Mouse (Mus musculus) forelimb bud, embryonic 11.5 days (tissue): Measurements from ENCODE around the gene Ipo9.
A peak's percentile ranks its signal among the peaks of the same experiment; 100 is the strongest.

Experiments used
- DNase-seq: peaks from one replicate; pipeline ENCODE4 v3.0.0-alpha.2; 2012; ENCODE audit warnings: low read depth, low spot score

Ipo9 gene

GRCm38 (mm10) chr1:135429901-135430668 is at the start of gene Ipo9:
Gene Ipo9, minus strand, starts transcription at chr1:135430499.
- peak; percentile 86 for DNase-seq

- no peak for DNase-seq
These were observed 45.2 kb upstream of the Ipo9 start for GRCm38 (mm10) chr1:135475571-135475895.

GRCm38 (mm10) chr1:135474861-135475570 is 44.7 kb upstream of the Ipo9 start:
- DNase-seq, result no peak

- no peak for DNase-seq
These were observed 42.2 kb upstream of the Ipo9 start for GRCm38 (mm10) chr1:135472536-135472935.

GRCm38 (mm10) chr1:135471742-135472141 is 41.4 kb upstream of the Ipo9 start:
- DNase-seq, result no peak

- no peak for DNase-seq
These were observed 40.2 kb upstream of the Ipo9 start for GRCm38 (mm10) chr1:135470546-135470945.

GRCm38 (mm10) chr1:135467462-135467861 is 37.2 kb upstream of the Ipo9 start:
- no peak for DNase-seq

GRCm38 (mm10) chr1:135466935-135467334 is 36.6 kb upstream of the Ipo9 start:
- no peak for DNase-seq

GRCm38 (mm10) chr1:135465734-135466133 is 35.4 kb upstream of the Ipo9 start:
- DNase-seq, result no peak

GRCm38 (mm10) chr1:135462736-135463135 is 32.4 kb upstream of the Ipo9 start:
- DNase-seq, result no peak

GRCm38 (mm10) chr1:135462304-135462703 is 32.0 kb upstream of the Ipo9 start:
- DNase-seq, result no peak

GRCm38 (mm10) chr1:135461097-135461730 is 30.9 kb upstream of the Ipo9 start:
- peak; percentile 37 for DNase-seq

GRCm38 (mm10) chr1:135460521-135460920 is 30.2 kb upstream of the Ipo9 start:
- DNase-seq, result no peak

- no peak for DNase-seq
These were observed 27.6 kb upstream of the Ipo9 start for GRCm38 (mm10) chr1:135457860-135458259.

GRCm38 (mm10) chr1:135452259-135452658 is 22.0 kb upstream of the Ipo9 start:
- DNase-seq, result no peak

GRCm38 (mm10) chr1:135451419-135451818 is 21.1 kb upstream of the Ipo9 start:
- DNase-seq, result no peak

GRCm38 (mm10) chr1:135449876-135450275 is 19.6 kb upstream of the Ipo9 start:
- DNase-seq, result no peak

- no peak for DNase-seq
These were observed 18.6 kb upstream of the Ipo9 start for GRCm38 (mm10) chr1:135448940-135449339.

- DNase-seq, result no peak
These were observed 13.2 kb upstream of the Ipo9 start for GRCm38 (mm10) chr1:135443506-135443905.

- DNase-seq, result no peak
These were observed 11.6 kb upstream of the Ipo9 start for GRCm38 (mm10) chr1:135441861-135442260.

- DNase-seq, result no peak
These were observed 10.7 kb upstream of the Ipo9 start for GRCm38 (mm10) chr1:135440986-135441385.

GRCm38 (mm10) chr1:135438801-135439200 is 8.5 kb upstream of the Ipo9 start:
- DNase-seq, result no peak

GRCm38 (mm10) chr1:135435823-135436222 is 5.5 kb upstream of the Ipo9 start:
- no peak for DNase-seq
